Mouse (Mus musculus): ENCODE results near the gene Gm6370.
"Not testable (repeated sequence)": the region's sequence is repeated elsewhere in the genome, so short reads cannot be mapped to it uniquely, and the experiment has no call there.

Gm6370 gene

DNA sequence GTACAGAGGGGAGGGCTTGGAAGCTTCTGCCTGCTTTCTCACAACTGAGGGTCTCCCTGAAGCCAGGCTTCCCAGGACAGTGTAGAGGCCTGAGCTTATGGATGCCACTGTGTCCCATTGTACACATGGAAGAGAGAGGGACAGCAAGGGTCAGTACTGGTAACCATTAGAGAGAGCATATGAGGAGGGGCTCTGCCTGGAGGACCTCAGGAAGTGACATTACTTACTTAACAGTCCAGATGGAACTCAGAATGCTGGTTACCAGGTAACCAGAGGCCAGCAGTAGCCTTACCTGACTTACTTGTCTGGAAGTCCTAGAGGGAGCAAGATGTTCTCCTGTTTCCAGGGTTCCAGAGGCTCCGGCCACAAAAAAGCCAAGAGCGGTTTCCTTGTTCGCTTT lies 34.3 kb downstream of the Gm6370 start, which contains the start of gene Gm3404:
TSS of gene Gm3404 (plus strand) at position 301 of the 400 bp plus-strand sequence.
- H3K27me3 ChIP-seq (ENCODE audit: control insufficient read depth, insufficient read depth, low read length, poor library complexity, severe bottlenecking); DNase-seq (ENCODE audit: low read depth, low spot score); H3K36me3 ChIP-seq (ENCODE audit: control insufficient read depth, insufficient read depth, low read length, poor library complexity, severe bottlenecking): not testable (repeated sequence)

- not testable (repeated sequence) for H3K36me3 ChIP-seq (ENCODE audit: control insufficient read depth, insufficient read depth, low read length, poor library complexity, severe bottlenecking); H3K27me3 ChIP-seq (ENCODE audit: control insufficient read depth, insufficient read depth, low read length, poor library complexity, severe bottlenecking); DNase-seq (ENCODE audit: low read depth, low spot score)
These were observed 46.2 kb downstream of the Gm6370 start, which contains the start of gene Gm3409 for GRCm38 (mm10) chr5:146537347-146537746. TSS of gene Gm3409 (plus strand) at chr5:146537647.
